Mouse (Mus musculus): ENCODE results near the gene Znrf1.

GRCm38 (mm10) chr8:111491191-111491590, 44.7 kb upstream of the Znrf1 start:
- TF ChIP-seq CTCF (IDR thresholded peaks at IDR 0.05; ENCODE audit: control insufficient read depth, insufficient read depth, low read length) (no peak), POLR2A (IDR thresholded peaks at IDR 0.05; ENCODE audit: borderline replicate concordance, control insufficient read depth, low read depth, low read length) (no peak)
